Mouse (Mus musculus): Measurements from ENCODE around the gene Tspan33.
A peak's percentile ranks its signal among the peaks of the same experiment; 100 is the strongest.

Gene Tspan33

GRCm38 (mm10) chr6:29697548-29697947 lies 3.5 kb downstream of the Tspan33 start:
- DNase-seq (ENCODE audit: low spot score) = no peak

- no peak for DNase-seq (ENCODE audit: low spot score)
Measured at GRCm38 (mm10) chr6:29699085-29699745, 5.2 kb downstream of the Tspan33 start.

- DNase-seq (ENCODE audit: low spot score) = no peak
Measured at GRCm38 (mm10) chr6:29701051-29701450, 7.0 kb downstream of the Tspan33 start.

GRCm38 (mm10) chr6:29702126-29702525 lies 8.1 kb downstream of the Tspan33 start:
- no peak for DNase-seq (ENCODE audit: low spot score)

GRCm38 (mm10) chr6:29704143-29704542 lies 10.1 kb downstream of the Tspan33 start:
- DNase-seq (ENCODE audit: low spot score) = no peak

GRCm38 (mm10) chr6:29707902-29708301 lies 13.9 kb downstream of the Tspan33 start:
- no peak for DNase-seq (ENCODE audit: low spot score)

- DNase-seq (ENCODE audit: low spot score) = no peak
Measured at GRCm38 (mm10) chr6:29711318-29711717, 17.3 kb downstream of the Tspan33 start.

- no peak for DNase-seq (ENCODE audit: low spot score)
Measured at GRCm38 (mm10) chr6:29712011-29712584, 18.1 kb downstream of the Tspan33 start.

- DNase-seq (ENCODE audit: low spot score) = no peak
Measured at GRCm38 (mm10) chr6:29716624-29717365, 22.8 kb downstream of the Tspan33 start.

- DNase-seq (ENCODE audit: low spot score) = no peak
Measured at GRCm38 (mm10) chr6:29717541-29717940, 23.5 kb downstream of the Tspan33 start.

- no peak for DNase-seq (ENCODE audit: low spot score)
Measured at GRCm38 (mm10) chr6:29717952-29718521, 24.0 kb downstream of the Tspan33 start.

- DNase-seq (ENCODE audit: low spot score) = peak; percentile 91
Measured at GRCm38 (mm10) chr6:29718894-29719329, 24.9 kb downstream of the Tspan33 start.

GRCm38 (mm10) chr6:29721890-29722289 lies 27.9 kb downstream of the Tspan33 start:
- no peak for DNase-seq (ENCODE audit: low spot score)

- no peak for DNase-seq (ENCODE audit: low spot score)
Measured at GRCm38 (mm10) chr6:29726576-29727200, 32.7 kb downstream of the Tspan33 start.

- no peak for DNase-seq (ENCODE audit: low spot score)
Measured at GRCm38 (mm10) chr6:29728035-29728434, 34.0 kb downstream of the Tspan33 start.

- DNase-seq (ENCODE audit: low spot score) = no peak
Measured at GRCm38 (mm10) chr6:29729491-29729890, 35.5 kb downstream of the Tspan33 start.

- DNase-seq (ENCODE audit: low spot score) = peak; percentile 90
Measured at GRCm38 (mm10) chr6:29735336-29735688, 41.3 kb downstream of the Tspan33 start, which contains the start of gene Smo. Smo (plus strand) TSS chr6:29735503.

GRCm38 (mm10) chr6:29735689-29736451 lies 41.8 kb downstream of the Tspan33 start:
- DNase-seq (ENCODE audit: low spot score) = peak; percentile 79

GRCm38 (mm10) chr6:29736610-29737458 lies 42.8 kb downstream of the Tspan33 start:
- DNase-seq (ENCODE audit: low spot score) = no peak

- no peak for DNase-seq (ENCODE audit: low spot score)
Measured at GRCm38 (mm10) chr6:29751466-29752152, 57.6 kb downstream of the Tspan33 start.
